Mouse (Mus musculus): ENCODE measurements around the gene Bloc1s2.

Bloc1s2 gene

GRCm38 (mm10) chr19:44145702-44146567 is at the start of gene Bloc1s2:
Gene Bloc1s2, minus strand, starts transcription at chr19:44146446.
- peak; percentile 99 for DNase-seq

GRCm38 (mm10) chr19:44195138-44195537 is 48.9 kb upstream of the Bloc1s2 start:
- DNase-seq = peak; percentile 88

- peak; percentile 88 for DNase-seq
Measured at GRCm38 (mm10) chr19:44193906-44194305, 47.7 kb upstream of the Bloc1s2 start.

GRCm38 (mm10) chr19:44192342-44192741 is 46.1 kb upstream of the Bloc1s2 start, which contains the start of gene Pkd2l1:
Gene Pkd2l1, minus strand, starts transcription at chr19:44192442.
- no peak for DNase-seq

- DNase-seq = no peak
Measured at GRCm38 (mm10) chr19:44189056-44189455, 42.8 kb upstream of the Bloc1s2 start.

GRCm38 (mm10) chr19:44183968-44184367 is 37.7 kb upstream of the Bloc1s2 start:
- DNase-seq = peak; percentile 39

- DNase-seq = peak; percentile 28
Measured at GRCm38 (mm10) chr19:44180502-44180901, 34.3 kb upstream of the Bloc1s2 start.

- DNase-seq = peak; percentile 31
Measured at GRCm38 (mm10) chr19:44176741-44177140, 30.5 kb upstream of the Bloc1s2 start.

GRCm38 (mm10) chr19:44174835-44175234 is 28.6 kb upstream of the Bloc1s2 start:
- DNase-seq = peak; percentile 69

- DNase-seq = peak; percentile 46
Measured at GRCm38 (mm10) chr19:44161515-44161914, 15.3 kb upstream of the Bloc1s2 start.

- DNase-seq = peak; percentile 61
Measured at GRCm38 (mm10) chr19:44159386-44159785, 13.1 kb upstream of the Bloc1s2 start.

- peak; percentile 88 for DNase-seq
Measured at GRCm38 (mm10) chr19:44157005-44157404, 10.8 kb upstream of the Bloc1s2 start.

GRCm38 (mm10) chr19:44153781-44154180 is 7.5 kb upstream of the Bloc1s2 start:
- peak; percentile 18 for DNase-seq

- DNase-seq = peak; percentile 63
Measured at GRCm38 (mm10) chr19:44148991-44149390, 2.7 kb upstream of the Bloc1s2 start.

- DNase-seq = no peak
Measured at GRCm38 (mm10) chr19:44148345-44148744, 2.1 kb upstream of the Bloc1s2 start.

GRCm38 (mm10) chr19:44146951-44147350 is 705 bp upstream of the Bloc1s2 start:
- DNase-seq = peak; percentile 69

GRCm38 (mm10) chr19:44146568-44146879 is 278 bp upstream of the Bloc1s2 start:
- no peak for DNase-seq

GRCm38 (mm10) chr19:44144366-44144765 is 1.9 kb downstream of the Bloc1s2 start:
- peak; percentile 90 for DNase-seq

- peak; percentile 71 for DNase-seq
Measured at GRCm38 (mm10) chr19:44135960-44136485, 10.2 kb downstream of the Bloc1s2 start.

GRCm38 (mm10) chr19:44135072-44135959 is 10.9 kb downstream of the Bloc1s2 start, which contains the start of gene Cwf19l1:
Gene Cwf19l1, minus strand, starts transcription at chr19:44135876.
- DNase-seq = peak; percentile 99

GRCm38 (mm10) chr19:44132917-44133316 is 13.3 kb downstream of the Bloc1s2 start:
- no peak for DNase-seq

- DNase-seq = no peak
Measured at GRCm38 (mm10) chr19:44128560-44128959, 17.7 kb downstream of the Bloc1s2 start.
